Mouse (Mus musculus) megakaryocyte, embryonic 14.5 days (primary cell): Measurements from ENCODE around the gene Gm37240.

Source experiments
- FLI1 ChIP-seq: IDR thresholded peaks from 2 replicates; pipeline ENCODE4 v1.6.1; 2012; ENCODE audit warnings: low read length, inconsistent platforms, mixed read lengths
- GATA1 ChIP-seq: IDR thresholded peaks from 3 replicates; pipeline ENCODE4 v1.6.1; 2012; ENCODE audit warnings: mixed read lengths, low read length, inconsistent platforms, borderline replicate concordance

DNA sequence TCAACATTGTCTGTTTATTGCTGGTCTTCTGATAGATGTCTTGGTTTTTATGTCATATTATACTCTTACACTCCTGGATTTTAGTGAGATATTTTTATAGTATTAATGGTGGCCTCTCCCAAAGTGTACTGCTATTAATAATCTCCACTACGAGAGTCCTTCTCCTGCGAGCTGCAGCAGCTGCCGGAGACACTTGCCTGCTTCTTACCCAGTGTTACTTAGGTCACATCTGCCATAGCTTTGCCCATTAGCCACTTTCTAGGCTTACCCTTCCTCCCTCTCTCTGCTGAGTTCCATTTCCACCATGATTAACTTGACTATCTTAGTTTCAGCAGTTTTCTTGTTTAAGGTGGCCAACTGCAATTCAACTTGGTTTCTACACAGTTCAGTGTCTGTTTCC lies 956.6 kb downstream of the Gm37240 start:
- TF ChIP-seq GATA1, result no peak
- TF ChIP-seq FLI1, result no peak
